Mouse (Mus musculus): ENCODE measurements at regions not wholly inside any gene's neighbourhood (a gene's known extent, or its start where the extent isn't known, plus 50 kb on each side); places are given as distances from the start of the nearest gene placed in this dataset.

DNA sequence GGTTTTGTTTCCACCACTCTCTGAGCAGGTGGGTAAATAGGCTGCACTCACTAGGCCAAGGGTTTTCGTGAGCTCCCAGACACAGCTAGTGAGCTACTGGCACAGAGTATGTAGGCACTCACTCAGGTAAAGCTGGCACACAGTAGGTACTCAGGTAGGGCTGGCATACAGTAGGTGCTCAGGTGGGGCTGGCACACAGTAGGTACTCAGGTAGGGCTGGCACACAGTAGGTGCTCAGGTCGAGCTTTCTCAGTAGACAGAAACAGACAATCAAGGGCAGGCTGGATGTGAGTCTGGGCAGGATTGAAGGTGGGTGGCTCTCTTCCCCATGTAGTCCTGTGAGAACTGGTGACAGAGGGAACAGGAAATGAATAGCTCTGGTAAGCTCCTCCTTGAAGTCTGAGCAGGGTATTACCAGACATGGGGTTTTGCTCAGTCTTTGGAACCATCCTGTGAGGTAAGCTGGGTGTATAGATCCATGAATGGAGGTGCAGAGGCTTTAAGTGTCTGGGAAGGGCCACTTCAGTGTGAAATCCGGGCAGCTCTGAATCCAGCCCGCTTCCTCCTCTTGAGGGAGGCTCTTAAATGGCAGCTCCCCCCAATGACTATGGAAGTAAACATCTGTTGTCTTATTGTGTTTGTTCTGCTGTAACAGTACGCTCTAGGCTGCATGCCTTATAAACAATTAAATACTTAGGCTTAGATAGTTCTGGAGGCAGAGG lies 62.4 kb upstream of the Slc25a36 start:
- TF ChIP-seq EP300 (IDR thresholded peaks at IDR 0.05; ENCODE audit: low read depth) (no peak), CTCF (IDR thresholded peaks at IDR 0.05; ENCODE audit: low read depth) (no peak)
